9 mouse cellular contexts compared by ENCODE assay signal in the genomic region with DNA sequence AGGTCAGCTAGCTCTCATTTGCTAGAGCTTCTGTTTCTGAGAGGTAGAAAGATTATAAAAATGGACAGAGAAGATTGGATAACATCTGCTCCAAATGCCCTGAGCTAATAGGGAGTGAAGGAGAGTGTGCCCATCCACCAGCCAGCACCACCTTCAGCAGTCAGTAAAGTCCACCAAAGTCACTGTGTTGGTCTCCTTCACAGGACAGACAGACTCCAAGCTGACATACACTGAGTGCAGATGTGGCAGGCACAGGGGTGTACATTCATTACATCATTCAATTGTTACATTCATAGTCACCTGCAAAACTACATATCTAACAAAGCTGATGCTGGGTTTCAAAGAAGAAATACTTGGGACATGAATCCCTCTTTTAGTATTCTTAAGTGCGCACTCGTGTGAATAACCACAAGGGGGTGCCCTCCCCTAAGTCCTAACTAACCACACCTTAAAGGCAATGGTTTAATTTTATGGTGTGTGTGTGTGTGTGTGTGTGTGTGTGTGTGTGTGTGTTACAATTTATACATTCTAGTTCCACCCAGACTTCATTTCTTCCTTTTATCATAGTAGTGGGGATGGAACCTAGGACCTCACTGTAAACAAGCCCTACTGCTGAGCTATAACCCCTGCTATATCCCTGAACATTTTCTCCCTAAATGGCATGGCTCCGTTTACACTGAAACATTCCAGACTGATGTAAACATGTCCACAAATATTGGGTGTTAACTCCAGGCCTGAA.
A peak's percentile ranks its signal among the peaks of the same experiment; 100 is the strongest.
DNase-seq lines count a peak whose midpoint lies in the region; ATAC-seq and TF ChIP-seq lines count a peak whose summit lies in the region.
"Had no signal": no experiment of that assay in that cellular context is flagged by ENCODE, and none has a peak within 500 bp of the region (broad histone marks: within the 10 kb centered on the region; RNA-seq: fewer than 3 reads in every experiment).

No protein-coding gene starts in this region.

- no peak overlapping the region for H3K27ac ChIP-seq in kidney, postnatal 0 days
- H3K27ac ChIP-seq in lung, embryonic 14.5 days (ENCODE audit: low read depth), result no peak overlapping the region
- H3K27ac ChIP-seq: stomach, embryonic 15.5 days had no signal

- H3K36me3 ChIP-seq in kidney, postnatal 0 days (ENCODE audit: insufficient read depth, low read length), result no peaks in the 10 kb centered on the region
- no peaks in the 10 kb centered on the region for H3K36me3 ChIP-seq in lung, embryonic 14.5 days (ENCODE audit: insufficient read depth)
- H3K36me3 ChIP-seq: stomach, embryonic 15.5 days had no signal

- ATAC-seq in kidney, postnatal 0 days (replicated peaks; ENCODE audit: low FRiP score, low read depth), result no peak; the same call in 1 of the 2 replicates
- peak; percentile 77 for ATAC-seq in lung, embryonic 14.5 days (ENCODE audit: insufficient read depth)

- H3K27me3 ChIP-seq in kidney, postnatal 0 days (ENCODE audit: insufficient read depth, low read length), result no peaks in the 10 kb centered on the region
- no peaks in the 10 kb centered on the region for H3K27me3 ChIP-seq in lung, embryonic 14.5 days (ENCODE audit: insufficient read depth, low read length)
- H3K27me3 ChIP-seq: stomach, embryonic 15.5 days had no signal

- DNase-seq in ovary, postnatal 14 days (ENCODE audit: low spot score), result peak; percentile 36
- DNase-seq in ovary, adult 18-20 months (ENCODE audit: low spot score), result no peak
- DNase-seq in c-Kit-positive CD71-negative TER-119-negative erythroid progenitor cells, embryonic 14.5 days (ENCODE audit: low read depth), result peak; percentile 14
- peak; percentile 44 for DNase-seq in gastrocnemius, postnatal 10 days
- DNase-seq in kidney, postnatal 0 days (ENCODE audit: low spot score), result peak; percentile 78
- DNase-seq in lung, embryonic 14.5 days, result peak; percentile 83
- peak; percentile 61 for DNase-seq in retina, postnatal 1 day
- DNase-seq in cerebellum, adult 11-12 months, result no peak

- peak; percentile 89 for TF ChIP-seq CTCF in kidney, postnatal 0 days (IDR thresholded peaks at IDR 0.05; ENCODE audit: low read depth)
- peak; percentile 83 for TF ChIP-seq CTCF in lung, embryonic 14.5 days (IDR thresholded peaks at IDR 0.05; ENCODE audit: low read depth)

- H3K4me1 ChIP-seq in kidney, postnatal 0 days (replicated peaks; ENCODE audit: insufficient read depth, low read length), result no peaks in the 10 kb centered on the region
- H3K4me1 ChIP-seq in lung, embryonic 14.5 days (ENCODE audit: insufficient read depth), result no peaks in the 10 kb centered on the region
- H3K4me1 ChIP-seq: stomach, embryonic 15.5 days had no signal

- WGBS in kidney, postnatal 0 days, result 43% methylated on average over 3 of the region's 3 CpGs
- 29% methylated on average over 3 of the region's 3 CpGs for WGBS in lung, embryonic 14.5 days

- no peak overlapping the region for H3K4me2 ChIP-seq in kidney, postnatal 0 days (ENCODE audit: low read length)
- H3K4me2 ChIP-seq in lung, embryonic 14.5 days, result no peak overlapping the region
- H3K4me2 ChIP-seq: stomach, embryonic 15.5 days had no signal

- no peak overlapping the region for H3K9ac ChIP-seq in kidney, postnatal 0 days (ENCODE audit: low read depth, low read length)
- H3K9ac ChIP-seq in lung, embryonic 14.5 days, result no peak overlapping the region
- H3K9ac ChIP-seq: stomach, embryonic 15.5 days had no signal

- no peak overlapping the region for H3K4me3 ChIP-seq in kidney, postnatal 0 days (replicated peaks; ENCODE audit: low read depth, low read length)
- no peak overlapping the region for H3K4me3 ChIP-seq in lung, embryonic 14.5 days (ENCODE audit: low read depth, low read length)
- H3K4me3 ChIP-seq: stomach, embryonic 15.5 days had no signal

- H3K9me3 ChIP-seq in kidney, postnatal 0 days (replicated peaks; ENCODE audit: low read length), result no peaks in the 10 kb centered on the region
- no peaks in the 10 kb centered on the region for H3K9me3 ChIP-seq in lung, embryonic 14.5 days (ENCODE audit: low read depth, low read length)
- H3K9me3 ChIP-seq: stomach, embryonic 15.5 days had no signal

Comparison
In these comparisons a context has a peak if more than half of its experiments do, and no peak if none do; other contexts are left out.
1. DNase-seq: peak in ovary, postnatal 14 days (single experiment), c-Kit-positive CD71-negative TER-119-negative erythroid progenitor cells, embryonic 14.5 days (single experiment), gastrocnemius, postnatal 10 days (single experiment), kidney, postnatal 0 days (single experiment), lung, embryonic 14.5 days (single experiment) and retina, postnatal 1 day (single experiment); none in ovary, adult 18-20 months (single experiment) and cerebellum, adult 11-12 months (single experiment).